Comparison of ENCODE assay signal across 8 mouse cellular contexts in the genomic region with DNA sequence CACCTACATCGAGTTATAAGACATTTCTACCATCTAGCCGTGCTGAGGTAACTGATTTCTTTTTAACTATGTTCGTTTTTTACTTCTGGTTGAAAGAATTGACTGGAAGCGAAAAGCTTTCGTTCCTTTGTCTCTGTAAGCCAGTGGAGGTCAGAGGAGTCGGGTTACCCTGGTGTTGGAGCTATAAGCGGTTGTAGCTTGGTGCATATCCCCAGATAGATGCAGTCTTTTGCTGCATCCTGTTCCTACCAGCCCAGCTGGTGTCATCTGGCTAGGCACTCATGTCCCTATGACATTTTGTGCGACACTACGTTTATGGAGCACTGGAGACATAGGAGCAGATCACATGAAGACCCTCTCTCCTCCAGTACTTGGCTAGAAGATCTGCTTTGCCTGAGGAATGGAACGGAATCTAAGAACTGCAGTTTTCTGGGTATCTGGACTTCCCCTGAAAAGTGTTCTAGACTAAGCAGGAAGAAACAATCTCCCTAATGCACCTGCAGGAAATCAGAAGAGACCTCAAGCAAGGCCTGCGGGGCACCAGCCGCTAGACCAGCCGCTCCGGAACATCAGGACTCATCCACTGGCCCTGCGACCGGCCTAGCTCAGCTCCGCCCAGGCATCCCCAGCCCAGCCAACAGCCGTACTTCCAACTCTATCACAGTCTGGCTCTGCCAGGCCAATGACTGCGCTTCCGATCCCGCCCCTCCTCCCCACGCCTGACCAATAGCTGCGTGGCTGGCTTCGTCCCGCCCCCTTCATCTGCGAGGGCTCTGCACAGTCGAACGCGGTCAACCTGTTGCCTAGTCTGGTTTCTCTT. TPM values are rescaled to one million over a fixed set of nuclear protein-coding genes. Genes with fewer than 3 reads are reported as not detected.
A peak's percentile ranks its signal among the peaks of the same experiment; 100 is the strongest.
DNase-seq lines count a peak whose midpoint lies in the region; ATAC-seq lines count a peak whose summit lies in the region.

A gene (plus strand): TSS at position 757 of the 820 bp plus-strand sequence.

- peaks cover 10% of the 10 kb centered on the region for H3K4me1 ChIP-seq in lung, embryonic 16.5 days (replicated peaks; ENCODE audit: control insufficient read depth, insufficient read depth, low read length)

- peak within 1 kb of the TSS; percentile 53; the same call in 1 of the 2 replicates for H3K27ac ChIP-seq in lung, embryonic 16.5 days (ENCODE audit: low read length)

- no peaks in the 10 kb centered on the region for H3K9me3 ChIP-seq in lung, embryonic 16.5 days (ENCODE audit: control insufficient read depth, low read length)

- peak; percentile 94 for DNase-seq in MEL-GATA-1-ER (ENCODE audit: extremely low read depth, low read depth)
- peak; percentile 91 for DNase-seq in cerebellum, adult 8-10 months
- peak; percentile 94 for DNase-seq in forelimb bud, embryonic 11.5 days (ENCODE audit: low read depth, low spot score)
- DNase-seq in layer of hippocampus, adult 9-10 months (ENCODE audit: low spot score), result peak; percentile 80
- DNase-seq in ovary, postnatal 10 days (ENCODE audit: low spot score), result peak; percentile 78
- DNase-seq in thymus, postnatal 10 days (ENCODE audit: low spot score in 2 of 2), result peak; percentile 88 to 91

- H3K36me3 ChIP-seq in lung, embryonic 16.5 days (ENCODE audit: control insufficient read depth, insufficient read depth, low read length), result no peaks in the 10 kb centered on the region

- H3K4me3 ChIP-seq in lung, embryonic 16.5 days (ENCODE audit: low read length), result peak within 1 kb of the TSS; percentile 64

- 11% methylated on average over 29 of the region's 29 CpGs for WGBS in lung, embryonic 16.5 days

- ATAC-seq in hematopoietic stem cell, adult 5-6 weeks (replicated peaks in 1 of 2; ENCODE audit: insufficient read depth in 1 of 2, low FRiP score in 2 of 2, low TSS enrichment in 1 of 2, low read depth in 1 of 2, poor library complexity in 2 of 2, severe bottlenecking in 2 of 2), result peak; percentile 99
- peak; percentile 100 for ATAC-seq in lung, embryonic 16.5 days (ENCODE audit: low read depth)

- peak within 1 kb of the TSS; percentile 76 for H3K9ac ChIP-seq in lung, embryonic 16.5 days (ENCODE audit: low read length)

- peak within 1 kb of the TSS; percentile 72 for H3K4me2 ChIP-seq in lung, embryonic 16.5 days (ENCODE audit: low read depth, low read length)

- no peaks in the 10 kb centered on the region for H3K27me3 ChIP-seq in lung, embryonic 16.5 days (ENCODE audit: control insufficient read depth, insufficient read depth, low read depth, low read length)

RNA-seq across cellular contexts. Expression of the gene that starts here (rescaled TPM):
- 15.9 and 17.3 TPM in 2 replicates for total RNA-seq in hematopoietic stem cell, adult 5-6 weeks (2017)
- 20.6 and 22.7 TPM in 2 replicates for polyA plus RNA-seq in lung, embryonic 16.5 days (2015; fragmentation: Nextera tagmentation; extraction: Ambion mirVana)

Comparison
In these comparisons a context has a peak if more than half of its experiments do, and no peak if none do; other contexts are left out.
1. Peak in every context shown above with its lines: DNase-seq, ATAC-seq, H3K4me3 ChIP-seq and H3K27ac ChIP-seq.